Mouse (Mus musculus) hindbrain, embryonic 13.5 days (tissue): ENCODE data around the gene Kif6. TPM values are rescaled to one million over a fixed set of nuclear protein-coding genes. Genes with fewer than 3 reads are reported as not detected.

Experiments
- ATAC-seq: fragments of 200-750 bp; cut with Nextera tagmentation; 2 replicates; pipeline ENCODE4 v1.8.0; 2017; ENCODE audit warnings: moderate TSS enrichment; ENCODE audit not compliant: low FRiP score
- H3K27ac ChIP-seq: fragments of 300-500 bp; sonication (generic); 2 replicates; pipeline ENCODE4 v1.5.1; 2015; ENCODE audit warnings: inconsistent platforms, mild to moderate bottlenecking, moderate library complexity
- H3K27me3 ChIP-seq: fragments of 300-500 bp; sonication (generic); 2 replicates; pipeline ENCODE4 v1.6.1; 2015; ENCODE audit warnings: mild to moderate bottlenecking, inconsistent platforms
- H3K36me3 ChIP-seq: fragments of 300-500 bp; sonication (generic); 2 replicates; pipeline ENCODE4 v1.6.1; 2015; ENCODE audit warnings: mild to moderate bottlenecking, inconsistent platforms
- H3K4me1 ChIP-seq: fragments of 300-500 bp; sonication (generic); replicated peaks from 2 replicates; pipeline ENCODE4 v1.6.1; 2015; ENCODE audit warnings: inconsistent platforms
- H3K4me2 ChIP-seq: fragments of 300-500 bp; sonication (generic); 2 replicates; pipeline ENCODE4 v1.6.1; 2015; ENCODE audit warnings: inconsistent platforms, mild to moderate bottlenecking, moderate library complexity
- H3K4me3 ChIP-seq: fragments of 300-500 bp; sonication (generic); 2 replicates; pipeline ENCODE4 v1.5.1; 2015; ENCODE audit warnings: mild to moderate bottlenecking, inconsistent platforms
- H3K9ac ChIP-seq: fragments of 300-500 bp; sonication (generic); 2 replicates; pipeline ENCODE4 v1.6.1; 2015; ENCODE audit warnings: mild to moderate bottlenecking, inconsistent platforms
- H3K9me3 ChIP-seq: fragments of 300-500 bp; sonication (generic); 2 replicates; pipeline ENCODE4 v1.6.1; 2016; ENCODE audit warnings: inconsistent platforms
- WGBS: fragments of 180-500 bp; shearing (Covaris S2); methylation state at CpG from one replicate; pipeline ENCODE4 v1.1.7; 2015; 5-methylcytosine and 5-hydroxymethylcytosine counted together
- polyA plus RNA-seq: library from polyadenylated mRNA; unstranded; fragments of >200 nt; fragmentation: Nextera tagmentation; extraction: Ambion mirVana; gene quantifications from 2 replicates; pipeline ENCODE4 v1.2.1, GENCODE M21; 2015

The Kif6 gene
- polyA plus RNA-seq, 1 experiment from 2014 or later: 3.2 TPM

- Histone ChIP-seq H3K27ac (no peak overlapping the region), H3K36me3 (no peaks in the 10 kb centered on the region), H3K4me2 (no peak overlapping the region), H3K4me3 (no peak overlapping the region), H3K4me1 (peaks cover 9% of the 10 kb centered on the region), H3K9me3 (no peaks in the 10 kb centered on the region), H3K9ac (no peak overlapping the region), H3K27me3 (no peaks in the 10 kb centered on the region)
- no peak for ATAC-seq
- WGBS: 52% methylated on average over 8 of the region's 8 CpGs
Measured at GRCm38 (mm10) chr17:49633041-49633440, 18.1 kb downstream of the Kif6 start.

DNA sequence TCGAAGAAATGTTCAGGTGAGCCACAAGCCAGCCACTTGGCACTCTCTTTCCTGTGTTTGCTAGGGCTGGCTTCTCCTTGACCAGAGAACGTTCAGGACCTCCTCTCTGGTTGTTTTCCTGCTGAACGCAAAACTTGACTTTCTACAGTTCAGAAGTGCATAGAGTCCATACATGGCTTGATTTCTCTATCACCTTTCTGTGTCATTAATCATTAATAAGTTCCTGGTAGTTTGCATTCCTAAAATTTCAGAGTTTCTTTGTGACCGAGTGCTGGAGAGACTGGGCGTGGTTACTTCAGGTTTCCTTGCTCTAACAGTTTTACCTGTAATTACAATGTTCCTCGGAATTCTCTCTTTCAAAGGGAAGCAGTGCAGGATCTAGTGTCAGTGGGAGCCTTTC is 27.0 kb downstream of the Kif6 start:
- Histone ChIP-seq H3K27ac (no peak overlapping the region), H3K4me2 (no peak overlapping the region), H3K4me1 (no peaks in the 10 kb centered on the region), H3K9ac (no peak overlapping the region), H3K27me3 (no peaks in the 10 kb centered on the region), H3K4me3 (no peak overlapping the region), H3K9me3 (no peaks in the 10 kb centered on the region), H3K36me3 (no peaks in the 10 kb centered on the region)
- WGBS: 96% methylated on average over 6 of the region's 6 CpGs
- ATAC-seq: no peak

DNA sequence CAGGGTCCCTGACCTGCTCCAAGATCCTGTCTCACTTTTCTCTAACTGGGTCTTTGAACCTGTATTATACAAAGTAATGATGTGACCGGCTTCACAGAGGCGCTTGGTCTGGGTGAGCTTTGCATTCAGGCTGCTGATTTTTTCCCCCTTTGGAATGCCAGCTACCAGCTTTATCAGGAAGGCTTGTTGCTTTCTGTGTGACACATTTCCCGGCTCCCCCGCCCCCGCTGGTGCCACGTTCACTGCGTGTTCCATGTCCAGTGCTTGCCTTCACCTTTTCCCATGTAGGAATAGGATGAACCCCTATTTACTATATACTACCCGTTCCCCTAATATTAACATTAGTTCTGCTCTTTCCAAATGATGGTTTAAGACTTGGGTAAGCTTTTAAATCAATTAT is 27.4 kb downstream of the Kif6 start:
- no peak for ATAC-seq
- H3K4me3 ChIP-seq: no peak overlapping the region
- H3K9ac ChIP-seq: no peak overlapping the region
- no peaks in the 10 kb centered on the region for H3K9me3 ChIP-seq
- WGBS: 99% methylated on average over 8 of the region's 8 CpGs
- no peaks in the 10 kb centered on the region for H3K36me3 ChIP-seq
- H3K4me2 ChIP-seq: no peak overlapping the region
- no peaks in the 10 kb centered on the region for H3K27me3 ChIP-seq
- H3K27ac ChIP-seq: no peak overlapping the region
- H3K4me1 ChIP-seq: no peaks in the 10 kb centered on the region

DNA sequence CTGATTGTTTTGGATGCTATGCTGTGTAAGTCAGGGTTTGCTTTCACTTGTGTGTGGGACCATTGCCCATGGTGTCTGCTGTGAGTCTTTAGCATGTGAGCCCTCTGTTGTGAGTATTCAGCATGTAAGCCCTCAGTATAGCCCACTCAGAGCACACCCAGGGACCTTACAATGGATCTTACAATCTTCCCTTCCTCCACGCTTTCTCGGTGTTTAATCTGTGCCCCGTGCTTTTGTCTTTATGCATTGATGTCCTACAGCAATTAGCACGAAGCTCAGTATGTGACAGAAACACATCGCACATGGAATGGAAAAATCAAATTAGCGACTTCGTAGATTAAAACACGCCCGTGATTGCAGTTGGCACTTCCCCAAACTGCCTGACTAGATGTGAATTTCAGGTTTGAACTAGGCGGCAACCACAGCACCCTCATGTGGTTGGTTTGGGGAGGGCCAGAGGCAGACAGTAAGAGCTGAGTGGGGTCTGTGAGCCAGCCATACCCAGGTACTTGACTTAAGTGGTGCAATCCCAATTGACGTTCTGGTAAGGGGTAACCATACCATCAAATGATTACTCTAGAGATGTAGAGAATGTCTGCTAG is 28.1 kb downstream of the Kif6 start:
- Histone ChIP-seq H3K4me3 (no peak overlapping the region), H3K27me3 (no peaks in the 10 kb centered on the region), H3K9me3 (no peaks in the 10 kb centered on the region), H3K4me2 (no peak overlapping the region), H3K9ac (no peak overlapping the region), H3K36me3 (no peaks in the 10 kb centered on the region), H3K27ac (no peak overlapping the region), H3K4me1 (no peaks in the 10 kb centered on the region)
- no peak for ATAC-seq
- WGBS: 85% methylated on average over 11 of the region's 11 CpGs

- Histone ChIP-seq H3K9ac (no peak overlapping the region), H3K27ac (no peak overlapping the region), H3K36me3 (no peaks in the 10 kb centered on the region), H3K4me2 (no peak overlapping the region), H3K27me3 (no peaks in the 10 kb centered on the region), H3K9me3 (no peaks in the 10 kb centered on the region), H3K4me3 (no peak overlapping the region), H3K4me1 (no peaks in the 10 kb centered on the region; the same call in 1 of the 2 replicates)
- no peak for ATAC-seq
- 98% methylated on average over 5 of the region's 5 CpGs for WGBS
Measured at GRCm38 (mm10) chr17:49646267-49646666, 31.3 kb downstream of the Kif6 start.

GRCm38 (mm10) chr17:49648970-49649369 is 34.0 kb downstream of the Kif6 start:
- Histone ChIP-seq H3K4me3 (no peak overlapping the region), H3K27me3 (no peaks in the 10 kb centered on the region), H3K4me1 (peaks cover 4% of the 10 kb centered on the region; the same call in 1 of the 2 replicates), H3K9me3 (no peaks in the 10 kb centered on the region), H3K4me2 (no peak overlapping the region), H3K36me3 (no peaks in the 10 kb centered on the region), H3K27ac (no peak overlapping the region), H3K9ac (no peak overlapping the region)
- 76% methylated on average over 2 of the region's 2 CpGs for WGBS
- ATAC-seq: no peak

DNA sequence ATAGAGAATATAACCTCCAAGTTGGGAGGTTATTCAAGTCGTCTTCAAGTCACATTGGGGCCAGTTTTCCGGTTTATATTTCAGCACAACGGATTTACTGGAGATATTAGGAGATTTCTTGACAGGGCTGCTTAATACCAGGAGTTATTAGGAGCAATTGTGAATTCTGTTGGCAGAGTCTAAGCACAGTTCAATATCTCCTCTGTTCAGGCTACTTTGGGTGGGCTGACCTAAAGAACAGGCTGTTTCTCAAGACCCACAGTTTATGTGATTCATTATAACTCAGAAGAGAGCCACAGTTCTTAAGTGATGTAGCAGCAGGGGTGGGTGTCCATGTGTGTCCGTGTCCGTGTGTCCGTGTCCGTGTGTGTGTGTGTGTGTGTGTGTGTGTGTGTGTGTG is 34.5 kb downstream of the Kif6 start:
- ATAC-seq: no peak
- Histone ChIP-seq H3K9me3 (no peaks in the 10 kb centered on the region), H3K4me1 (peaks cover 4% of the 10 kb centered on the region; the same call in 1 of the 2 replicates), H3K4me2 (no peak overlapping the region), H3K9ac (no peak overlapping the region), H3K36me3 (no peaks in the 10 kb centered on the region), H3K27ac (no peak overlapping the region), H3K4me3 (no peak overlapping the region), H3K27me3 (no peaks in the 10 kb centered on the region)
- 89% methylated on average over 7 of the region's 7 CpGs for WGBS

GRCm38 (mm10) chr17:49650366-49650765 is 35.4 kb downstream of the Kif6 start:
- Histone ChIP-seq H3K36me3 (no peaks in the 10 kb centered on the region), H3K27ac (no peak overlapping the region), H3K4me2 (no peak overlapping the region), H3K27me3 (no peaks in the 10 kb centered on the region), H3K9ac (no peak overlapping the region), H3K4me1 (peaks cover 4% of the 10 kb centered on the region; the same call in 1 of the 2 replicates), H3K9me3 (no peaks in the 10 kb centered on the region), H3K4me3 (no peak overlapping the region)
- ATAC-seq: no peak
- 85% methylated on average over 4 of the region's 4 CpGs for WGBS

GRCm38 (mm10) chr17:49652357-49652756 is 37.4 kb downstream of the Kif6 start:
- H3K27ac ChIP-seq: no peak overlapping the region
- peak; percentile 39; the same call in 1 of the 2 replicates for ATAC-seq
- no peaks in the 10 kb centered on the region for H3K27me3 ChIP-seq
- H3K9me3 ChIP-seq: no peaks in the 10 kb centered on the region
- no peak overlapping the region for H3K4me3 ChIP-seq
- peaks cover 4% of the 10 kb centered on the region; the same call in 1 of the 2 replicates for H3K4me1 ChIP-seq
- H3K9ac ChIP-seq: no peak overlapping the region
- no peak overlapping the region for H3K4me2 ChIP-seq
- WGBS: 56% methylated on average over 3 of the region's 3 CpGs
- no peaks in the 10 kb centered on the region for H3K36me3 ChIP-seq

- no peaks in the 10 kb centered on the region for H3K9me3 ChIP-seq
- H3K36me3 ChIP-seq: no peaks in the 10 kb centered on the region
- no peak overlapping the region for H3K9ac ChIP-seq
- H3K27ac ChIP-seq: no peak overlapping the region
- no peak for ATAC-seq
- WGBS: 74% methylated on average over 5 of the region's 5 CpGs
- H3K4me2 ChIP-seq: no peak overlapping the region
- H3K27me3 ChIP-seq: no peaks in the 10 kb centered on the region
- H3K4me3 ChIP-seq: no peak overlapping the region
- peaks cover 4% of the 10 kb centered on the region; the same call in 1 of the 2 replicates for H3K4me1 ChIP-seq
Measured at GRCm38 (mm10) chr17:49652800-49653199, 37.9 kb downstream of the Kif6 start.

GRCm38 (mm10) chr17:49661626-49662025 is 46.7 kb downstream of the Kif6 start:
- 87% methylated on average over 6 of the region's 6 CpGs for WGBS
- H3K27ac ChIP-seq: no peak overlapping the region
- H3K4me2 ChIP-seq: no peak overlapping the region
- H3K9ac ChIP-seq: no peak overlapping the region
- H3K36me3 ChIP-seq: no peaks in the 10 kb centered on the region
- H3K4me3 ChIP-seq: no peak overlapping the region
- no peaks in the 10 kb centered on the region for H3K27me3 ChIP-seq
- ATAC-seq: no peak
- H3K9me3 ChIP-seq: no peaks in the 10 kb centered on the region
- H3K4me1 ChIP-seq: no peaks in the 10 kb centered on the region

DNA sequence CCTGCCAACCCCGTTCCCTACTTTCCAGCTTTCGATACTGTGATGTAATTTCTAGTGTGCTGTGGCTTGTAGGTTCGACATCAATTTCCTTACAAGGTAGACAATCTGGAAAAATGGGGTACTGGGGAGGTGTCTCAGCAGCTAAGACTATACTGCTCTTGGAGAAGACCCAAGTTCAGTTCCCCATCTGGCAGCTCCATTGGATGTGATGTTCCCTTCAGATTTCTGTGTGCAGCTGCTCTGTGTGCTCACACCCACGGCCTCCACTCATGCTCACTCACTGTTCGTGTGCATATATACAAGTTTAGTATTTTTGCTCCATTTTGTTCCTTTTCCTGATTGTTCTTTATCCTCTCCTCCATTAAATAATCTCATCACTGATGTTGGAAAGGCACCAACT is 51.8 kb downstream of the Kif6 start:
- H3K27ac ChIP-seq: no peak overlapping the region
- peaks cover 1% of the 10 kb centered on the region; the same call in 1 of the 2 replicates for H3K4me1 ChIP-seq
- no peaks in the 10 kb centered on the region for H3K9me3 ChIP-seq
- no peaks in the 10 kb centered on the region for H3K36me3 ChIP-seq
- H3K4me2 ChIP-seq: no peak overlapping the region
- no peak overlapping the region for H3K9ac ChIP-seq
- H3K27me3 ChIP-seq: no peaks in the 10 kb centered on the region
- ATAC-seq: no peak
- no peak overlapping the region for H3K4me3 ChIP-seq
- 93% methylated on average over 5 of the region's 5 CpGs for WGBS

- no peak overlapping the region for H3K4me3 ChIP-seq
- no peak overlapping the region for H3K9ac ChIP-seq
- peaks cover 8% of the 10 kb centered on the region; the same call in 1 of the 2 replicates for H3K4me1 ChIP-seq
- ATAC-seq: no peak
- 94% methylated on average over 6 of the region's 6 CpGs for WGBS
- no peaks in the 10 kb centered on the region for H3K36me3 ChIP-seq
- H3K4me2 ChIP-seq: no peak overlapping the region
- no peaks in the 10 kb centered on the region for H3K27me3 ChIP-seq
- H3K27ac ChIP-seq: no peak overlapping the region
- H3K9me3 ChIP-seq: no peaks in the 10 kb centered on the region
Measured at GRCm38 (mm10) chr17:49668296-49668695, 53.4 kb downstream of the Kif6 start.
